Mouse (Mus musculus): ENCODE measurements around the gene Plekhm2. TPM values are rescaled to one million over a fixed set of nuclear protein-coding genes. Genes with fewer than 3 reads are reported as not detected.
A peak's percentile ranks its signal among the peaks of the same experiment; 100 is the strongest.

The Plekhm2 gene
- polyA plus RNA-seq, 1 experiment from 2014 or later, result 0.91 TPM

DNA sequence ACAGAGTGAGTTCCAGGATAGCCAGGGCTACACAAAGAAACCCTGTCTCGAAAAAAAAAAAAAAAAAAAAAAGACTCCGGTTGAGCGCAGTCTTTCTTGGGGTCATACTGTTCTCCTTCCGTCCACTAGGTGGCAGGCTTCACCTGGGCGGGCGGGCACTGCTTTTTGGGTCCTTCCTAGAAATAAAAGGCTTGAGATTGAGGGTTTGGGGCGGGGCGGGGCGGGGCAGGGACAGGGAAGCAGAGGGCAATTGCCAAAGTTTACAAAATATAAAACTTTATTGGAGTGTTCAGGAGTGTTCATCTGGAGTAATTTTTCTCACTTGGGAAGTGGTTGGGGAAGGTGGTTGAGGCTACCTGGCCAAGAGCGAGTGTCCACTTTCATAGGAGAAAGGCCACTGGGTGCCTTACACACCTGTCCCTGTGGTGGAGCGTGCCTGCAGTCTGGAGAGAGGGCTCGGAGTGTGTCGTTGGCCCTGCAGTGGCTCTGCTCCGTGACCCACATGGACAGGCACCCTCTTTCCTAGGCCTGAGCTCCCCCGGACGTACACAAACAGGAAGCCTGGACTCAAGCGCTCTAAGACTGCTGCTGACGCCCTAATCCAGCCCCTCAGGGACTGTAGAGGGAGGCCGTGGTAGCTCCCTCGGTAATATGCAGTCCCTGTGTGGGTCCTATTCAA lies 46.0 kb downstream of the Plekhm2 start, which contains the start of gene Tmem82:
Gene Tmem82, minus strand, starts transcription at position 69 of the 679 bp plus-strand sequence.
- Histone ChIP-seq H3K36me3 (no peaks in the 10 kb centered on the region), H3K9ac (peak within 1 kb of the TSS; percentile 51), H3K4me2 (peak within 1 kb of the TSS; percentile 70), H3K27ac (no peak within 1 kb of the TSS), H3K4me3 (replicated peaks) (peak within 1 kb of the TSS; percentile 55), H3K4me1 (replicated peaks) (peaks cover 19% of the 10 kb centered on the region), H3K9me3 (replicated peaks) (no peaks in the 10 kb centered on the region), H3K27me3 (peaks cover 7% of the 10 kb centered on the region; the same call in 1 of the 2 replicates)
- ATAC-seq (ENCODE audit: low read depth) (0 out of 2 replicates have a peak, but pooled peaks have one; percentile 20), DNase-seq (peak; percentile 39)
- 18% methylated on average over 20 of the region's 20 CpGs for WGBS (ENCODE audit: insufficient replicate concordance)

DNA sequence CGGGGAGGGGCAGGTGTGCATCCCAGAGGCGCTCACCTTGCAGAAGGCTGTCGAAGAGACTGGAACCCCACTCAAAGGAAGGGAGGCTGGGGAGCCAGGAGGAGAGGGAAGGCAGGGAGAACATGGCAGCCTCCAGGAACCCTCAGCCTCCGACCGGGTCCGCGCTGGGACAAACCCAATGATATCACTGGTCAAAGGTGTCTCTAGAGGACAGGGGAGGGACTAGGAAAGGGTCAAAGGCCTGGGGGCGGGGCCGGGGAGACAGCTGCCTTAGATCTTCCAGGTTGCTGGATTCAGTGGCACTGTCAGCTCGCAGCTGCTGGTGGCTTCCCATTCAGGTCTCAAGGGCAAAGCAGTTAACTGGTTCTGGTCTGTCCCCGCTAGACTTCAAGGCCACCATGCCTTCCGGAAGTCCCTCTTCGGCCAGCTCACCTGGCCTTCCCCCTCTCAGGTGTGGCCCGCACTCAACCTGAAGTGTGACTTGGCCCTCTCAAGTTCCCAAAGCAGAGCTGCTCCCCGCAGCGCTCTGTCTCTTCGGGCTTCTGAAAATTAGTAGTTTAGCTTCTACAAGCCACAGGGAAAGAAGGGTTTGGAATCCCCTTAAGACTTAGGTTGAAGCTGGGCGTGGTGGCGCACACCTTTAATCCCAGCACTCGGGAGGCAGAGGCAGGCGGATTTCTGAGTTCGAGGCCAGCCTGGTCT lies 46.7 kb downstream of the Plekhm2 start:
- WGBS (ENCODE audit: insufficient replicate concordance), result 10% methylated on average over 22 of the region's 22 CpGs
- ATAC-seq (ENCODE audit: low read depth), result peak; percentile 38
- DNase-seq, result no peak
- peak overlapping the region; percentile 51 for H3K9ac ChIP-seq
- peak overlapping the region; percentile 55 for H3K4me3 ChIP-seq (replicated peaks)
- H3K9me3 ChIP-seq (replicated peaks), result no peaks in the 10 kb centered on the region
- H3K4me2 ChIP-seq, result peak overlapping the region; percentile 70
- peaks cover 7% of the 10 kb centered on the region; the same call in 1 of the 2 replicates for H3K27me3 ChIP-seq
- H3K4me1 ChIP-seq (replicated peaks), result peaks cover 16% of the 10 kb centered on the region
- H3K36me3 ChIP-seq, result no peaks in the 10 kb centered on the region
- no peak overlapping the region for H3K27ac ChIP-seq

DNA sequence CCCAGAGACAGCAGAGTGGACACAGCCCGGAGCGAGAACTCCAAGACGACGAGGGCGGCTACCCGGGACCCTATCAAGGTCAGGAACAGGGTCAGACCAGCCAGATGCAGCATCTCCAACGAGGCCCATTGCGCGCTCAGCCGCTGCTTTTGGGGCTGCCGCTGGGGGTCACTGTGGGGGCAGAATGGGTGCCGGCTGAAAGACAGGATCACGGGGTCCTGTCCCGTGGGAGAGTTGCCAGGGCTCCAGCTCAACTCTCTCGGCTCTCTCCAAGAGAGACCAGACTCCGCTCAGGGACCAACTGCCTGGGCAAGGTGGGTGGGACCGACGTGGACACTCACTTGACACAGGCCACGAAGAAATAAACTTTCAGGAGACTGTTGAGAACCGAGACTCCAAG lies 47.4 kb downstream of the Plekhm2 start:
- Histone ChIP-seq H3K36me3 (no peaks in the 10 kb centered on the region), H3K4me2 (peak overlapping the region; percentile 70), H3K9me3 (replicated peaks) (no peaks in the 10 kb centered on the region), H3K4me1 (replicated peaks) (peaks cover 16% of the 10 kb centered on the region), H3K9ac (peak overlapping the region; percentile 51), H3K27me3 (peaks cover 7% of the 10 kb centered on the region; the same call in 1 of the 2 replicates), H3K4me3 (replicated peaks) (peak overlapping the region; percentile 55), H3K27ac (no peak overlapping the region)
- 3% methylated on average over 20 of the region's 20 CpGs for whole genome bisulfite sequencing (ENCODE audit: insufficient replicate concordance)
- ATAC-seq (ENCODE audit: low read depth) (peak; percentile 17; the same call in 1 of the 2 replicates), DNase-seq (peak; percentile 24)

DNA sequence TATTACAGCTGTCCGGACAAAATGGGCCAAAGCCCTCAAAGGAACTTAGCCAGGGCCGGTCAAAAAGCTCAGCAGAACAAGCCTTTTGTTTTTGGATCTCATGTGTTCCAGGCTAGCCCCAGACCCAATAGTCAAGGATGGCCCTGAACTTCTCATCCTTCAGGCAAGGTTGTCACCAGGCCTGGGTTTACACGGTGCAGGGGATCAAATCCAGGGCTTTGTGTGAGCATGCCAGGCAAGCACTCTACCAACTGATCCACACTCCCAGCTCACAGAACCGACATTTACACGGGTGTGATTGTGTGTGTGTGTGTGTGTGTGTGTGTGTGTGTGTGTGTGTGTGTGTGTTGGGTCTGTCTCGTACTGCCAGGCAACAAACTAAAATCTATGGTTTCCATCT lies 47.9 kb downstream of the Plekhm2 start:
- no peaks in the 10 kb centered on the region for H3K9me3 ChIP-seq (replicated peaks)
- no peak overlapping the region for H3K9ac ChIP-seq
- WGBS (ENCODE audit: insufficient replicate concordance), result 56% methylated on average over 6 of the region's 6 CpGs
- peaks cover 7% of the 10 kb centered on the region; the same call in 1 of the 2 replicates for H3K27me3 ChIP-seq
- DNase-seq, result no peak
- no peak for ATAC-seq (ENCODE audit: low read depth)
- no peaks in the 10 kb centered on the region for H3K36me3 ChIP-seq
- H3K4me2 ChIP-seq, result peak overlapping the region; percentile 70
- H3K27ac ChIP-seq, result no peak overlapping the region
- peaks cover 16% of the 10 kb centered on the region for H3K4me1 ChIP-seq (replicated peaks)
- H3K4me3 ChIP-seq (replicated peaks), result no peak overlapping the region

DNA sequence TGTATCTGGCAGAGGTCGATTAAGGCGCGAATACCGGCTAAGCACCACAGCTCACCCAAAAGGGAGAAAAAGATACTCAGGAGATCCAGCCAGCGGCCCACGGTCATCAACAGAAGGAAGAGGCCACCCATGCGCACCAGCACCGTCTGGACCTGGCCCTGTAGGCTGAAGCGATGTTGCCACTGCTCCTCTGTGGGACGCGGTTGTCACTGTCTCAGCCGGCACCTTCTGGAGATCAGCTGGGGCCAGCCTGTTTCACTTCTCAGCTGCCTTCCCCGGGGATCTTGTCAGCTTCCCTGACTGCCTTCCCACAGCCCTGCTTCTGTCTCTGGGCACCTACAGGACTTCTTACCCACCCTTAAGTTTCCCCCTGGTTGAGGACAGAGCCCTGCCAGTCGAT lies 49.8 kb downstream of the Plekhm2 start:
- DNase-seq, result no peak
- Histone ChIP-seq H3K27ac (no peak overlapping the region), H3K4me3 (replicated peaks) (no peak overlapping the region), H3K9me3 (replicated peaks) (no peaks in the 10 kb centered on the region), H3K36me3 (no peaks in the 10 kb centered on the region), H3K4me1 (replicated peaks) (peaks cover 16% of the 10 kb centered on the region), H3K9ac (no peak overlapping the region), H3K27me3 (peaks cover 7% of the 10 kb centered on the region; the same call in 1 of the 2 replicates), H3K4me2 (no peak overlapping the region)
- 76% methylated on average over 14 of the region's 14 CpGs for WGBS (ENCODE audit: insufficient replicate concordance)
- ATAC-seq (ENCODE audit: low read depth), result no peak

DNA sequence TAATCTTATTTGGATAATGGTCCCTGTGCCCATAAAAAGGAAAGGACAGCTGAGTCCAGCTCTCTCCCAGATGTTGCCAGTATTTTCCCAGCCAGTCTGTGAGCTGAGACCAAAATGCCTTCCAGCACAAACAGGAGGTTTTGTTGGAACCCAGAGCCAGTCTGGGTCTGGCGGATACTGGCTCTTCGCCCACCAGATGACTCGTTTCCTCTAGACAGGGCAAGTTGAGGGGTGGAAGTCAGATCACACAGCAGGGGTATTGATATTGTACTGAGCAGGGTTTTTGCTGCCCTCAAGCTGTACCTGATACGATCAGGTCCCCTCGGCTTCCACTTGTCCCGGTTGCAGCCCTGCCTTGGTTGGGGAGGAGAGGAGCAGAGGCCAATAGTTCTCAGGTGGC lies 55.2 kb downstream of the Plekhm2 start:
- H3K9ac ChIP-seq, result no peak overlapping the region
- H3K4me1 ChIP-seq (replicated peaks), result no peaks in the 10 kb centered on the region
- H3K4me2 ChIP-seq, result no peak overlapping the region
- ATAC-seq (ENCODE audit: low read depth), result no peak
- no peak for DNase-seq
- WGBS (ENCODE audit: insufficient replicate concordance), result 58% methylated on average over 6 of the region's 6 CpGs
- no peak overlapping the region for H3K4me3 ChIP-seq (replicated peaks)
- H3K27me3 ChIP-seq, result no peaks in the 10 kb centered on the region
- no peaks in the 10 kb centered on the region for H3K36me3 ChIP-seq
- no peaks in the 10 kb centered on the region for H3K9me3 ChIP-seq (replicated peaks)
- no peak overlapping the region for H3K27ac ChIP-seq

DNA sequence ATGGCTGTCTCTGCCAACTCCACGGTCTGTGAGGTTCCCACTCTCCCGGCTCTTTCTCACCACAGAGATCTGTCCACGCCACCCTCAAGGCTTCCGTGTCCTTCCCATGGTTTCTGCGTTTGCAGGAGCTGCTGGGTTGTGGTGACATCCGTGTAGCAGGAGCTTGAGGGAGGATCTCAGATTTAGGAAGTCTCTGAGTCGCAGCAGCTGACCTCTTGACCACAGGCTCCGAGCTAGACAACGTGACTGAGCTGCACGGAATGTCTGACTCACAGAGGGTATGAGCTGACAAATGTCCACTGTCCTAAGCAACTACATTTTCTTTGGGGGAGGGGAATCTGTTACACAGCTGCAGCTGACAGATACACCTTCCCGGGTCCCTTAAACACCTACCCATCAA lies 58.8 kb downstream of the Plekhm2 start, which contains the start of gene Fblim1:
Gene Fblim1, minus strand, starts transcription at position 236 of the 400 bp plus-strand sequence.
- no peak within 1 kb of the TSS for H3K9ac ChIP-seq
- H3K9me3 ChIP-seq (replicated peaks), result no peaks in the 10 kb centered on the region
- no peak for DNase-seq
- H3K27me3 ChIP-seq, result peaks cover 12% of the 10 kb centered on the region
- no peaks in the 10 kb centered on the region for H3K36me3 ChIP-seq
- ATAC-seq (ENCODE audit: low read depth), result no peak
- 0 out of 2 replicates have a peak, but pooled peaks cover 4% of the 10 kb centered on the region for H3K4me1 ChIP-seq (replicated peaks)
- H3K27ac ChIP-seq, result no peak within 1 kb of the TSS
- H3K4me3 ChIP-seq (replicated peaks), result no peak within 1 kb of the TSS
- no peak within 1 kb of the TSS for H3K4me2 ChIP-seq
- WGBS (ENCODE audit: insufficient replicate concordance), result 55% methylated on average over 11 of the region's 11 CpGs

DNA sequence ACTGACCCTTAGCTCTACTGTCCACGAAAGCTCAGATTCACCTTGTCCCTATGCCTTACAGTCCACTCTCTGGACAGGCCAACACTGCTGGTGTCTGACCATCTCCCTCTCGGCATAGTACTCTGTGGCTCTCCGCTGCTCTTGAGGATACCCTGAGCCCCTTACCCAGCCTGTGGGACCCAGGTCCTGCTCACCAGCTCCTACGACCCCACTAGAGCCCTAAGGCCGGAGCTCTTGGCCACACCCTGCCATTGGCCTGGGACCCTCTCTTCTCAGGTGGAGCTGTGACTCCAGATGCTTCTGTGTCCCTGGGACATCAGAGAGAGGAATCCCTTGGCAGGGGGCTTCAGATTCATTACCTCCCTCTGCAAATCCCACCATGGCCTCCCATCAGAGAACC lies 59.3 kb downstream of the Plekhm2 start:
- Histone ChIP-seq H3K9ac (no peak overlapping the region), H3K4me1 (replicated peaks) (0 out of 2 replicates have a peak, but pooled peaks cover 4% of the 10 kb centered on the region), H3K36me3 (no peaks in the 10 kb centered on the region), H3K27me3 (peaks cover 17% of the 10 kb centered on the region), H3K9me3 (replicated peaks) (no peaks in the 10 kb centered on the region), H3K4me2 (no peak overlapping the region), H3K27ac (no peak overlapping the region), H3K4me3 (replicated peaks) (no peak overlapping the region)
- DNase-seq (no peak), ATAC-seq (ENCODE audit: low read depth) (no peak)
- 73% methylated on average over 5 of the region's 5 CpGs for WGBS (ENCODE audit: insufficient replicate concordance)

DNA sequence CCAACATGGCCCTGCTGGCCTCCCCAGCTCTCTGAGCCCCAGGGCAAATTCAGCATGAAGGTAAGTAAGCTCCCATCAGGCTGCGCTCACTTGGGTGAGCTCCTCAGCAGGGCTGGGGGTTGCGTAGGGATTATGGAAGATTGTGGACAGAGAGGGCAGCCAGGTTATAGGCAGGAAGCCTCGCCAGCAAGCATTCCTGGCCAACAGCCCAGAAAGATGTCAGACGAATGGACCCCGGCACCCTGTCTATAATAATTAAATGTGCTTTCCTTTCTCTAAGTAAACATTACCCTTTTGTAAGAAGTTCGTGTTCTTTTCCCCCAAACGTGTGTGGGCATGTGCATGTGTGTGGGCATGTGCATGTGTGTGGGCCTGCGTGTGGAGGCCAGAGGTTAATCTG lies 60.2 kb downstream of the Plekhm2 start:
- Histone ChIP-seq H3K9me3 (replicated peaks) (no peaks in the 10 kb centered on the region), H3K27ac (no peak overlapping the region), H3K4me2 (no peak overlapping the region), H3K4me1 (replicated peaks) (peaks cover 7% of the 10 kb centered on the region; the same call in 1 of the 2 replicates), H3K27me3 (peaks cover 26% of the 10 kb centered on the region), H3K36me3 (no peaks in the 10 kb centered on the region), H3K4me3 (replicated peaks) (no peak overlapping the region), H3K9ac (no peak overlapping the region)
- WGBS (ENCODE audit: insufficient replicate concordance), result 68% methylated on average over 8 of the region's 8 CpGs
- DNase-seq (no peak), ATAC-seq (ENCODE audit: low read depth) (no peak)

DNA sequence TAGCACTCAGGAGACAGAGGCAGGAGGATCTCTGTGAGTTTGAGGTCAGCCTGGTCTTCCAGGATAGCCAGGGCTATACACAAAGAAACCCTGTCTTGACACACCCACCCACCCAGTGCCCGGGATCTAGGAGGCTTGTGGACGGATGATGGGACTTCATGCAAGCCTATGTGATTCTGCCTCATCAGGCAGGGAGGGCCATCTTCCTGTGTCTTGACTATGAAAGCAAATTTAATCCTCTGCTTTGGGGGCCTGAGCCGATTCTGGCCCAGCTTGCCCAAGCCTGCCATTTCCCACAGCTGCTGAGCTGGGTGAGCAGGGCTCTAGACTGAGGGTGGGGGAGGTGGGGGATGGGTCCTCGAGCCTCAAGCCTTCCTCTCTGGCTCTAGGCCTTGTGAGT lies 60.8 kb downstream of the Plekhm2 start:
- no peak overlapping the region for H3K27ac ChIP-seq
- ATAC-seq (ENCODE audit: low read depth), result no peak

DNA sequence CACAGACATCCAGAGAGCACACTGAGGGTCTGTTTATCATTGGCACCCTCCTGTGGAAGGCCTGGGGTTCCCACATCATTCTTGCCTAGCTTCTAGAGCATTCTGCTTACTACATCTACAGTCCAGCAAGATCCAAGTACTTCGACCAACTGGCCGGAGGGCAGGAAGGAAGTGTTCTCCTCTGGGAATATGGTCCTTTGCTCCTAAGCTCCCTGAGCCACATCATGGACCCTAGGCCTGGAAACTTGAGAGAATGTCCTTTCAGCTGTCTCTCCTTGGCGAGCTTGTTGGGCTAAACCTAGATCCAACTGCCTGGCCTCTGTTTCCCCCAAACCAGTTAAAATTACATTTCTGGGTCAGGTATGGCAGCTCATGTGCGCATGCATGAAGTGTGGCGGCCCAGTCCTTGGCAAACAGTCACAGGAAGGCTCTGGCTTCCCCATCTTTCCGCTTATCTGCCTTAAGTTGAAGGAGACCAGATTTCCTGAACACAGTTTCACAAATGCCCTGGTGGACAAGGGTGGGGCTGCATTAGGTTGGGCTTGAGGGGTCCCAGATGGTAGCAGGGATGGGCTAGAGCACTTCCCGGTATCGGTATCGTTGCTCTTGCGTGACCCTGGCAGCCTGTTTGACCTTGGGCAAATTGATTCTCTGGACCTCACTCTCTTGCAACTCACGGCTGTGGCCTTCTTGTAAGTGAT lies 62.0 kb downstream of the Plekhm2 start:
- H3K4me2 ChIP-seq, result no peak overlapping the region
- H3K36me3 ChIP-seq, result no peaks in the 10 kb centered on the region
- no peak overlapping the region for H3K27ac ChIP-seq
- WGBS (ENCODE audit: insufficient replicate concordance), result 53% methylated on average over 11 of the region's 11 CpGs
- H3K9me3 ChIP-seq (replicated peaks), result no peaks in the 10 kb centered on the region
- H3K4me3 ChIP-seq (replicated peaks), result no peak overlapping the region
- peaks cover 18% of the 10 kb centered on the region for H3K4me1 ChIP-seq (replicated peaks)
- DNase-seq (no peak), ATAC-seq (ENCODE audit: low read depth) (no peak)
- H3K27me3 ChIP-seq, result peaks cover 44% of the 10 kb centered on the region
- no peak overlapping the region for H3K9ac ChIP-seq

More for the DNA sequence above, 60.8 kb downstream of the Plekhm2 start:
- DNase-seq, result no peak
- Histone ChIP-seq H3K9me3 (replicated peaks) (no peaks in the 10 kb centered on the region), H3K9ac (no peak overlapping the region), H3K4me2 (no peak overlapping the region), H3K4me3 (replicated peaks) (no peak overlapping the region), H3K4me1 (replicated peaks) (peaks cover 11% of the 10 kb centered on the region), H3K27me3 (peaks cover 32% of the 10 kb centered on the region), H3K36me3 (no peaks in the 10 kb centered on the region)
- WGBS (ENCODE audit: insufficient replicate concordance), result 49% methylated on average over 4 of the region's 4 CpGs

All from liver, embryonic 13.5 days (tissue).